Mouse (Mus musculus) testis, adult 2 months (tissue): ENCODE results near the gene Psmd4. TPM values are rescaled to one million over a fixed set of nuclear protein-coding genes. Genes with fewer than 3 reads are reported as not detected.

Experiments used
- H3K27ac ChIP-seq: fragments of 200-500 bp; 2 replicates; pipeline ENCODE4 v1.5.1; 2012; ENCODE audit warnings: low read depth, low read length; ENCODE audit not compliant: control insufficient read depth, insufficient read depth
- H3K27me3 ChIP-seq: fragments of 200-500 bp; 2 replicates; pipeline ENCODE4 v1.6.1; 2012; ENCODE audit warnings: mild to moderate bottlenecking, low read length, moderate library complexity; ENCODE audit not compliant: control insufficient read depth, insufficient read depth
- H3K36me3 ChIP-seq: fragments of 200-500 bp; 2 replicates; pipeline ENCODE4 v1.6.1; 2012; ENCODE audit warnings: mild to moderate bottlenecking, low read length; ENCODE audit not compliant: control insufficient read depth, insufficient read depth
- H3K4me1 ChIP-seq: fragments of 200-500 bp; 2 replicates; pipeline ENCODE4 v1.6.1; 2012; ENCODE audit warnings: low read length; ENCODE audit not compliant: control insufficient read depth, insufficient read depth
- H3K4me3 ChIP-seq: fragments of 200-500 bp; 2 replicates; pipeline ENCODE4 v1.5.1; 2012; ENCODE audit warnings: low read depth, mild to moderate bottlenecking, low read length, moderate library complexity, mixed read lengths; ENCODE audit not compliant: control insufficient read depth
- CTCF ChIP-seq: fragments of 200-500 bp; IDR thresholded peaks from 2 replicates; pipeline ENCODE4 v1.5.1; 2012; ENCODE audit warnings: low read depth, mild to moderate bottlenecking, inconsistent platforms, low read length, moderate library complexity; ENCODE audit not compliant: control insufficient read depth, insufficient read depth, insufficient replicate concordance
- POLR2A ChIP-seq: fragments of 200-500 bp; IDR thresholded peaks from 2 replicates; pipeline ENCODE4 v1.6.1; 2012; ENCODE audit warnings: low read depth, mild to moderate bottlenecking, inconsistent platforms, low read length, moderate library complexity; ENCODE audit not compliant: control insufficient read depth
- polyA plus RNA-seq: library from polyadenylated mRNA; depleted of rRNA; stranded (reverse); fragments of >200 nt; gene quantifications from 2 replicates; pipeline ENCODE4 v1.2.3, GENCODE M21; 2012

The Psmd4 gene
- polyA plus RNA-seq, 1 experiment: 219 TPM

DNA sequence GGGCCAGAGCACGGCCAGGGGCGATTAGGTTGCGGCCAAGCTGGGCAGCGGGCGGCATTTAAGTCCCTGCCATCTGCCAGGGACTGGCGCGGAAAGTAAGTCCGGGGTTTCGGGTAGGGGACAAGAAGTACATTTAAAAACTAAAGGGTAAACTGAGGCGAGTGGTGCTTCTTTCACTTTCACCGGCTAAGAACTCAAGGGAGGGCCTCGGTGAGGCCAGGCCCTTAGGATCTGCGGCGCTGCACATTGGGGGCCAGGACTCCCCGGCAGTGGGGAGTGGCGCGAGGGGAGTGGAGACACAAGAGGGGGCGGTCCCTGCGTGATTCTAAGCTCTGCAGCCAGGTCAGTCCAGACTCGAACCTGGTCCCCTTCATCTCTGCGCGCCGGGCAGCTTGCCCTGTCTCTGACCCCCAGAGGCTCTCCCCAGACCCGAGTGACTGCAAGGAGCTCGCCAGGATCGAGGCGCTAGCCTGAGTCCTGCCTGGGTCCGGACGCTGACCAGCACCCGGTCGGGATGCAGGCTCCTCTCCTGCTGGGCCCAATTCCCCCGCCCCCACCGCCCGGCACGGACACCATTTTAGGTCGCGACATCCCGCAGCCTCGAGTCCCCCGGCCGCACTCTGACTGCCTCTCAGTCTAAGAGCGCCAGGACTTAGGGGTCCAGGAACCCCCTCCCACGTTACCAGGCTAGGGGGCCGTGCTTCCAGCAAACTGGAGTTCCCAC is 27.8 kb downstream of the Psmd4 start:
- H3K4me3 ChIP-seq: peak overlapping the region; percentile 91
- H3K27ac ChIP-seq: peak overlapping the region; percentile 97
- peaks cover 7% of the 10 kb centered on the region for H3K4me1 ChIP-seq
- no peaks in the 10 kb centered on the region; the same call in none of the 2 replicates for H3K36me3 ChIP-seq
- no peaks in the 10 kb centered on the region for H3K27me3 ChIP-seq
- TF ChIP-seq CTCF (no peak), POLR2A (no peak)

- peak overlapping the region; percentile 91 for H3K4me3 ChIP-seq
- TF ChIP-seq CTCF: no peak
- TF ChIP-seq POLR2A: no peak
- H3K36me3 ChIP-seq: no peaks in the 10 kb centered on the region; the same call in none of the 2 replicates
- H3K27me3 ChIP-seq: no peaks in the 10 kb centered on the region
- no peak overlapping the region for H3K27ac ChIP-seq
- peaks cover 7% of the 10 kb centered on the region for H3K4me1 ChIP-seq
These were observed 28.6 kb downstream of the Psmd4 start for GRCm38 (mm10) chr3:95013699-95014427.

GRCm38 (mm10) chr3:95012982-95013381 is 29.4 kb downstream of the Psmd4 start:
- H3K4me1 ChIP-seq: peaks cover 7% of the 10 kb centered on the region
- TF ChIP-seq CTCF (no peak), POLR2A (no peak)
- H3K36me3 ChIP-seq: no peaks in the 10 kb centered on the region; the same call in none of the 2 replicates
- H3K27ac ChIP-seq: no peak overlapping the region
- no peaks in the 10 kb centered on the region for H3K27me3 ChIP-seq
- H3K4me3 ChIP-seq: no peak overlapping the region

DNA sequence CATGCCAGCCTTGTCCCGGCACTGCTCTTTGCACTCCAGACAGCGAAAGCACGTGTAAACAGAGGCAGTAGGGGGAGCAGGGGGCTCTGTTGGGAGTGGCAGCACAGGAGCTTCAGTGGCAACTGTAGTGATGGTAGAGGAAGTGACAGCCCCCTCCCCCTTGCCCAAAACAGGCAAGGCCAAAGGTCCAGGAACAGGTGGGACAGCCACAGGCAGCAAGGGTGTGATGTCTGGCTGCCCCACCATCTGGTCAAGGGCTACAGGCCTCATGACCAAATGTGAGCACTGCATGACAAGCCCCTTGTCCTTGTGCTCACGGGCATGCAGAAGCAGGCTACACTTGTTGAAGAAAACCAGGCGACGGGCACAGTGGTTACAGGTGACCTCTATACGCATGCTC is 32.0 kb downstream of the Psmd4 start:
- Histone ChIP-seq H3K27ac (no peak overlapping the region), H3K4me1 (peaks cover 7% of the 10 kb centered on the region), H3K27me3 (no peaks in the 10 kb centered on the region), H3K36me3 (peaks cover 1% of the 10 kb centered on the region), H3K4me3 (no peak overlapping the region)
- no peak for TF ChIP-seq POLR2A
- no peak for TF ChIP-seq CTCF

- no peak overlapping the region for H3K27ac ChIP-seq
- peaks cover 3% of the 10 kb centered on the region for H3K36me3 ChIP-seq
- H3K4me3 ChIP-seq: no peak overlapping the region
- no peaks in the 10 kb centered on the region for H3K27me3 ChIP-seq
- no peaks in the 10 kb centered on the region for H3K4me1 ChIP-seq
- TF ChIP-seq CTCF: no peak
These were observed 34.7 kb downstream of the Psmd4 start for GRCm38 (mm10) chr3:95007706-95008105.

DNA sequence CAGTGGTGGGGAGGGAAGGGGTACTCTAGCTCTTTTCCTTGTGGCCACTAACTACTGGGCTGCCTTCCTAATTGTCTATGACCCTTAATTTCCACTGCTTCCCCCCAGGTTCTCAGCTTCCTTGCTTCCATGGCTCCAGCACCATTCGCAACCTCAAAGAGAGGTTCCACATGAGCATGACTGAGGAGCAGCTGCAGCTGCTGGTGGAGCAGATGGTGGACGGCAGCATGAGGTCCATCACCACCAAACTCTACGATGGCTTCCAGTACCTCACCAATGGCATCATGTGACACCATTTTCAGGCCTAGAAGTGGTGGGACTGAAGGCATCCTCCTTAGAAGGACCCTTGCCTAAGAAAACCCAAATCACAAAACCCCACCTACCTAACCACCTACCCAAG is 36.8 kb downstream of the Psmd4 start:
- H3K36me3 ChIP-seq: peaks cover 7% of the 10 kb centered on the region
- H3K27me3 ChIP-seq: no peaks in the 10 kb centered on the region
- H3K4me3 ChIP-seq: no peak overlapping the region
- no peaks in the 10 kb centered on the region for H3K4me1 ChIP-seq
- H3K27ac ChIP-seq: no peak overlapping the region
- no peak for TF ChIP-seq CTCF
- no peak for TF ChIP-seq POLR2A

DNA sequence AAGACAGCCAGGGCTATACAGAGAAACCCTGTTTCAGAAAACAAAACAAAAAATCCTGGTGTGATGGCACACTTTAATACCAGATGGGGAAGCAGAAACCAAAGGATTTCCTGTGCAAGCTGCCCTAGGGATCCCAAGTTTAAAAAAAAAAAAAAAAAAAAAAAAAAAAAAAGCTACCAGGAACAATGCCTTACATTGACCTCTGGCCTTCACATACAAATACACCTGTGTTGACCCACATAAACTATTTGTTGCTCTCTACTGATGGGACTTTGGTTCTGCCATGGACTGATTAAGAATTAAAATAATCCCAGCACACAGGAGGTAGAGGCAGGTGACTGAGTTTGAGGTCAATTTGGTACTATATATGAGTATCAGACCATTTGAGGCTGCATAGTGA is 39.1 kb downstream of the Psmd4 start:
- no peaks in the 10 kb centered on the region for H3K27me3 ChIP-seq
- H3K4me1 ChIP-seq: no peaks in the 10 kb centered on the region
- H3K36me3 ChIP-seq: peaks cover 7% of the 10 kb centered on the region
- no peak overlapping the region for H3K27ac ChIP-seq
- no peak overlapping the region for H3K4me3 ChIP-seq
- TF ChIP-seq CTCF (no peak), POLR2A (no peak)
